Mouse (Mus musculus) midbrain, postnatal 0 days (tissue): ENCODE results near the gene Adam12. TPM values are rescaled to one million over a fixed set of nuclear protein-coding genes. Genes with fewer than 3 reads are reported as not detected.

Source experiments
- ATAC-seq: fragments of 200-750 bp; cut with Nextera tagmentation; 2 replicates; pipeline ENCODE4 v1.8.0; 2017; ENCODE audit warnings: moderate number of reproducible peaks, mild to moderate bottlenecking, moderate TSS enrichment, moderate library complexity; ENCODE audit not compliant: low FRiP score
- DNase-seq: peaks from one replicate; pipeline ENCODE4 v3.0.0-alpha.2; 2015; ENCODE audit warnings: low spot score
- H3K27ac ChIP-seq: fragments of 300-500 bp; sonication (generic); 2 replicates; pipeline ENCODE4 v1.5.1; 2014; ENCODE audit warnings: low read depth, mild to moderate bottlenecking, low read length, mixed read lengths
- H3K27me3 ChIP-seq: fragments of 300-500 bp; sonication (generic); 2 replicates; pipeline ENCODE4 v1.6.1; 2014; ENCODE audit warnings: low read length, control low read depth, mixed read lengths; ENCODE audit not compliant: insufficient read depth
- H3K36me3 ChIP-seq: fragments of 300-500 bp; sonication (generic); 2 replicates; pipeline ENCODE4 v1.6.1; 2014; ENCODE audit warnings: low read length, control low read depth, mixed read lengths; ENCODE audit not compliant: insufficient read depth
- H3K4me1 ChIP-seq: fragments of 300-500 bp; sonication (generic); 2 replicates; pipeline ENCODE4 v1.6.1; 2014; ENCODE audit warnings: mild to moderate bottlenecking, control low read depth, antibody characterized with exemption, low read length, mixed read lengths; ENCODE audit not compliant: insufficient read depth
- H3K4me2 ChIP-seq: fragments of 300-500 bp; sonication (generic); 2 replicates; pipeline ENCODE4 v1.6.1; 2014; ENCODE audit warnings: low read depth, mild to moderate bottlenecking, low read length, mixed read lengths; ENCODE audit not compliant: poor library complexity, severe bottlenecking
- H3K4me3 ChIP-seq: fragments of 300-500 bp; sonication (generic); 2 replicates; pipeline ENCODE4 v1.5.1; 2014; ENCODE audit warnings: low read depth, mild to moderate bottlenecking, low read length, moderate library complexity
- H3K9ac ChIP-seq: fragments of 300-500 bp; sonication (generic); replicated peaks from 2 replicates; pipeline ENCODE4 v1.6.1; 2014; ENCODE audit warnings: mild to moderate bottlenecking, low read length, moderate library complexity, mixed read lengths; ENCODE audit not compliant: poor library complexity, severe bottlenecking
- H3K9me3 ChIP-seq: fragments of 300-500 bp; sonication (generic); 2 replicates; pipeline ENCODE4 v1.6.1; 2016; ENCODE audit warnings: low read length, control low read depth
- CTCF ChIP-seq: IDR thresholded peaks from 2 replicates; pipeline ENCODE4 v1.5.1; 2016; ENCODE audit warnings: antibody characterized with exemption, mild to moderate bottlenecking
- WGBS: fragments of 180-500 bp; shearing (Covaris S2); extraction: QIAGEN DNeasy Blood & Tissue Kit; methylation state at CpG from one replicate; pipeline ENCODE4 v1.1.7; 2014; 5-methylcytosine and 5-hydroxymethylcytosine counted together
- polyA plus RNA-seq: library from polyadenylated mRNA; unstranded; fragments of >200 nt; fragmentation: Nextera tagmentation; extraction: Ambion mirVana; gene quantifications from 2 replicates; pipeline ENCODE4 v1.2.1, GENCODE M21; 2015
- total RNA-seq: library from RNA; depleted of rRNA; stranded (reverse); fragments of >200 nt; gene quantifications from 2 replicates; pipeline ENCODE4 v1.2.3, GENCODE M21; 2014

Gene Adam12
- total and polyA plus RNA-seq, 2 experiments from 2014 or later: 3.5 to 12.8 TPM

- no peaks in the 10 kb centered on the region for H3K27me3 ChIP-seq
These were observed 322.0 kb downstream of the Adam12 start for GRCm38 (mm10) chr7:133909833-133910375.

GRCm38 (mm10) chr7:133908966-133909365 lies 323.0 kb downstream of the Adam12 start:
- WGBS: 87% methylated on average over 4 of the region's 4 CpGs

More at GRCm38 (mm10) chr7:133909833-133910375, 322.0 kb downstream of the Adam12 start:
- DNase-seq: no peak
- Histone ChIP-seq H3K36me3 (no peaks in the 10 kb centered on the region), H3K27ac (no peak overlapping the region), H3K9me3 (no peaks in the 10 kb centered on the region), H3K4me2 (no peak overlapping the region), H3K4me1 (no peaks in the 10 kb centered on the region), H3K9ac (no peak overlapping the region), H3K4me3 (no peak overlapping the region)
- 82% methylated on average over 7 of the region's 7 CpGs for WGBS
- no peak for ATAC-seq
- no peak for TF ChIP-seq CTCF

GRCm38 (mm10) chr7:133899391-133899790 lies 332.6 kb downstream of the Adam12 start:
- 87% methylated on average over 4 of the region's 4 CpGs for WGBS
- Histone ChIP-seq H3K36me3 (0 out of 2 replicates have a peak, but pooled peaks cover 2% of the 10 kb centered on the region), H3K4me1 (no peaks in the 10 kb centered on the region), H3K27ac (no peak overlapping the region), H3K9me3 (no peaks in the 10 kb centered on the region), H3K4me3 (no peak overlapping the region), H3K4me2 (no peak overlapping the region), H3K27me3 (no peaks in the 10 kb centered on the region), H3K9ac (no peak overlapping the region)
- no peak for ATAC-seq
- no peak for TF ChIP-seq CTCF
- DNase-seq: no peak

More at GRCm38 (mm10) chr7:133908966-133909365, 323.0 kb downstream of the Adam12 start:
- no peaks in the 10 kb centered on the region for H3K9me3 ChIP-seq
- no peaks in the 10 kb centered on the region for H3K36me3 ChIP-seq
- H3K9ac ChIP-seq: no peak overlapping the region
- no peaks in the 10 kb centered on the region for H3K27me3 ChIP-seq
- H3K4me2 ChIP-seq: no peak overlapping the region
- no peak overlapping the region for H3K4me3 ChIP-seq
- no peak overlapping the region for H3K27ac ChIP-seq
- no peaks in the 10 kb centered on the region for H3K4me1 ChIP-seq
- no peak for ATAC-seq
- no peak for DNase-seq
- no peak for TF ChIP-seq CTCF

GRCm38 (mm10) chr7:133891796-133892195 lies 340.1 kb downstream of the Adam12 start:
- WGBS: 69% methylated on average over 4 of the region's 4 CpGs
- H3K27ac ChIP-seq: no peak overlapping the region
- ATAC-seq (no peak), DNase-seq (no peak)
- no peak overlapping the region for H3K4me3 ChIP-seq
- no peak for TF ChIP-seq CTCF
- no peak overlapping the region for H3K4me2 ChIP-seq
- no peaks in the 10 kb centered on the region for H3K9me3 ChIP-seq
- no peaks in the 10 kb centered on the region for H3K36me3 ChIP-seq
- H3K4me1 ChIP-seq: no peaks in the 10 kb centered on the region
- no peaks in the 10 kb centered on the region for H3K27me3 ChIP-seq
- H3K9ac ChIP-seq: no peak overlapping the region

GRCm38 (mm10) chr7:133891298-133891697 lies 340.6 kb downstream of the Adam12 start:
- no peaks in the 10 kb centered on the region for H3K27me3 ChIP-seq
- H3K36me3 ChIP-seq: no peaks in the 10 kb centered on the region
- no peaks in the 10 kb centered on the region for H3K4me1 ChIP-seq
- no peak for ATAC-seq
- H3K27ac ChIP-seq: no peak overlapping the region
- TF ChIP-seq CTCF: no peak
- 90% methylated on average over 9 of the region's 9 CpGs for WGBS
- no peaks in the 10 kb centered on the region for H3K9me3 ChIP-seq
- no peak for DNase-seq
- no peak overlapping the region for H3K4me2 ChIP-seq
- no peak overlapping the region for H3K4me3 ChIP-seq
- no peak overlapping the region for H3K9ac ChIP-seq

- WGBS: 89% methylated on average over 4 of the region's 4 CpGs
- Histone ChIP-seq H3K4me1 (no peaks in the 10 kb centered on the region), H3K27ac (no peak overlapping the region), H3K27me3 (no peaks in the 10 kb centered on the region), H3K4me3 (no peak overlapping the region), H3K4me2 (no peak overlapping the region), H3K36me3 (no peaks in the 10 kb centered on the region), H3K9ac (no peak overlapping the region), H3K9me3 (no peaks in the 10 kb centered on the region)
- ATAC-seq (no peak), DNase-seq (no peak)
- TF ChIP-seq CTCF: no peak
These were observed 342.0 kb downstream of the Adam12 start for GRCm38 (mm10) chr7:133889986-133890385.
